Mouse (Mus musculus): ENCODE data around the gene Kdm2b.

- TF ChIP-seq ZC3H11A (IDR thresholded peaks at IDR 0.05; ENCODE audit: borderline replicate concordance, low read depth, low read length) = no peak
- TF ChIP-seq CHD2 (IDR thresholded peaks at IDR 0.05; ENCODE audit: low read depth, low read length) = no peak
- no peak for TF ChIP-seq MAFK (IDR thresholded peaks at IDR 0.05; ENCODE audit: insufficient read depth, low read depth, low read length)
Measured at GRCm38 (mm10) chr5:122959391-122959790, 30.2 kb downstream of the Kdm2b start.
